Mouse (Mus musculus): ENCODE measurements around the gene Fmo1. TPM values are rescaled to one million over a fixed set of nuclear protein-coding genes. Genes with fewer than 3 reads are reported as not detected.

Fmo1 gene
- polyA plus RNA-seq, 1 experiment from 2014 or later, result 7.8 TPM

- Histone ChIP-seq H3K27me3 (ENCODE audit: control insufficient read depth, insufficient read depth, low read length) (no peaks in the 10 kb centered on the region), H3K9ac (replicated peaks; ENCODE audit: low read length) (no peak overlapping the region), H3K36me3 (replicated peaks; ENCODE audit: control insufficient read depth, insufficient read depth, low read depth, low read length) (no peaks in the 10 kb centered on the region), H3K4me3 (ENCODE audit: low read depth, low read length) (no peak overlapping the region), H3K9me3 (replicated peaks; ENCODE audit: control insufficient read depth, low read length) (no peaks in the 10 kb centered on the region), H3K4me1 (ENCODE audit: control insufficient read depth, insufficient read depth, low read length) (no peaks in the 10 kb centered on the region), H3K4me2 (ENCODE audit: low read depth, low read length) (no peak overlapping the region), H3K27ac (replicated peaks; ENCODE audit: low read depth, low read length) (no peak overlapping the region)
- DNase-seq (ENCODE audit: low spot score) (no peak), ATAC-seq (replicated peaks; ENCODE audit: insufficient number of reproducible peaks, low FRiP score, low TSS enrichment, low read depth) (no peak)
- 85% methylated on average over 12 of the region's 12 CpGs for WGBS
Observed at GRCm38 (mm10) chr1:162888646-162889045, 22.2 kb upstream of the Fmo1 start.

- Histone ChIP-seq H3K9me3 (replicated peaks; ENCODE audit: control insufficient read depth, low read length) (no peaks in the 10 kb centered on the region), H3K27ac (replicated peaks; ENCODE audit: low read depth, low read length) (no peak overlapping the region), H3K27me3 (ENCODE audit: control insufficient read depth, insufficient read depth, low read length) (no peaks in the 10 kb centered on the region), H3K4me1 (ENCODE audit: control insufficient read depth, insufficient read depth, low read length) (no peaks in the 10 kb centered on the region), H3K4me2 (ENCODE audit: low read depth, low read length) (no peak overlapping the region), H3K9ac (replicated peaks; ENCODE audit: low read length) (no peak overlapping the region), H3K4me3 (ENCODE audit: low read depth, low read length) (no peak overlapping the region), H3K36me3 (replicated peaks; ENCODE audit: control insufficient read depth, insufficient read depth, low read depth, low read length) (no peaks in the 10 kb centered on the region)
- ATAC-seq (replicated peaks; ENCODE audit: insufficient number of reproducible peaks, low FRiP score, low TSS enrichment, low read depth) (no peak), DNase-seq (ENCODE audit: low spot score) (no peak)
- 90% methylated on average over 7 of the region's 7 CpGs for WGBS
Observed at GRCm38 (mm10) chr1:162887644-162888043, 21.2 kb upstream of the Fmo1 start.

- no peak overlapping the region for H3K4me2 ChIP-seq (ENCODE audit: low read depth, low read length)
- 84% methylated on average over 11 of the region's 11 CpGs for WGBS
Observed at GRCm38 (mm10) chr1:162886138-162886816, 19.9 kb upstream of the Fmo1 start.

GRCm38 (mm10) chr1:162882681-162883080 lies 16.3 kb upstream of the Fmo1 start:
- Histone ChIP-seq H3K36me3 (replicated peaks; ENCODE audit: control insufficient read depth, insufficient read depth, low read depth, low read length) (no peaks in the 10 kb centered on the region), H3K27ac (replicated peaks; ENCODE audit: low read depth, low read length) (no peak overlapping the region), H3K27me3 (ENCODE audit: control insufficient read depth, insufficient read depth, low read length) (no peaks in the 10 kb centered on the region), H3K4me1 (ENCODE audit: control insufficient read depth, insufficient read depth, low read length) (no peaks in the 10 kb centered on the region), H3K9me3 (replicated peaks; ENCODE audit: control insufficient read depth, low read length) (no peaks in the 10 kb centered on the region), H3K4me3 (ENCODE audit: low read depth, low read length) (no peak overlapping the region), H3K4me2 (ENCODE audit: low read depth, low read length) (no peak overlapping the region), H3K9ac (replicated peaks; ENCODE audit: low read length) (no peak overlapping the region)
- no peak for DNase-seq (ENCODE audit: low spot score)
- 82% methylated on average over 4 of the region's 4 CpGs for WGBS
- ATAC-seq (replicated peaks; ENCODE audit: insufficient number of reproducible peaks, low FRiP score, low TSS enrichment, low read depth), result no peak

More at GRCm38 (mm10) chr1:162886138-162886816, 19.9 kb upstream of the Fmo1 start:
- H3K27ac ChIP-seq (replicated peaks; ENCODE audit: low read depth, low read length), result no peak overlapping the region
- H3K4me3 ChIP-seq (ENCODE audit: low read depth, low read length), result no peak overlapping the region
- ATAC-seq (replicated peaks; ENCODE audit: insufficient number of reproducible peaks, low FRiP score, low TSS enrichment, low read depth), result no peak
- no peak overlapping the region for H3K9ac ChIP-seq (replicated peaks; ENCODE audit: low read length)
- no peaks in the 10 kb centered on the region for H3K4me1 ChIP-seq (ENCODE audit: control insufficient read depth, insufficient read depth, low read length)
- H3K27me3 ChIP-seq (ENCODE audit: control insufficient read depth, insufficient read depth, low read length), result no peaks in the 10 kb centered on the region
- H3K36me3 ChIP-seq (replicated peaks; ENCODE audit: control insufficient read depth, insufficient read depth, low read depth, low read length), result no peaks in the 10 kb centered on the region
- H3K9me3 ChIP-seq (replicated peaks; ENCODE audit: control insufficient read depth, low read length), result no peaks in the 10 kb centered on the region
- no peak for DNase-seq (ENCODE audit: low spot score)

- 63% methylated on average over 11 of the region's 11 CpGs for WGBS
- Histone ChIP-seq H3K9me3 (replicated peaks; ENCODE audit: control insufficient read depth, low read length) (no peaks in the 10 kb centered on the region), H3K4me2 (ENCODE audit: low read depth, low read length) (no peak overlapping the region), H3K9ac (replicated peaks; ENCODE audit: low read length) (no peak overlapping the region), H3K27me3 (ENCODE audit: control insufficient read depth, insufficient read depth, low read length) (no peaks in the 10 kb centered on the region), H3K4me1 (ENCODE audit: control insufficient read depth, insufficient read depth, low read length) (no peaks in the 10 kb centered on the region), H3K4me3 (ENCODE audit: low read depth, low read length) (no peak overlapping the region), H3K27ac (replicated peaks; ENCODE audit: low read depth, low read length) (no peak overlapping the region), H3K36me3 (replicated peaks; ENCODE audit: control insufficient read depth, insufficient read depth, low read depth, low read length) (no peaks in the 10 kb centered on the region)
- ATAC-seq (replicated peaks; ENCODE audit: insufficient number of reproducible peaks, low FRiP score, low TSS enrichment, low read depth) (no peak), DNase-seq (ENCODE audit: low spot score) (peak; percentile 61)
Observed at GRCm38 (mm10) chr1:162879595-162880369, 13.4 kb upstream of the Fmo1 start.

- WGBS, result 54% methylated on average over 3 of the region's 3 CpGs
- H3K36me3 ChIP-seq (replicated peaks; ENCODE audit: control insufficient read depth, insufficient read depth, low read depth, low read length), result no peaks in the 10 kb centered on the region
- ATAC-seq (replicated peaks; ENCODE audit: insufficient number of reproducible peaks, low FRiP score, low TSS enrichment, low read depth) (no peak), DNase-seq (ENCODE audit: low spot score) (no peak)
- H3K4me2 ChIP-seq (ENCODE audit: low read depth, low read length), result no peak overlapping the region
- H3K4me1 ChIP-seq (ENCODE audit: control insufficient read depth, insufficient read depth, low read length), result no peaks in the 10 kb centered on the region
- no peaks in the 10 kb centered on the region for H3K9me3 ChIP-seq (replicated peaks; ENCODE audit: control insufficient read depth, low read length)
- no peak overlapping the region for H3K27ac ChIP-seq (replicated peaks; ENCODE audit: low read depth, low read length)
- H3K4me3 ChIP-seq (ENCODE audit: low read depth, low read length), result no peak overlapping the region
- no peak overlapping the region for H3K9ac ChIP-seq (replicated peaks; ENCODE audit: low read length)
- no peaks in the 10 kb centered on the region for H3K27me3 ChIP-seq (ENCODE audit: control insufficient read depth, insufficient read depth, low read length)
Observed at GRCm38 (mm10) chr1:162875091-162875490, 8.7 kb upstream of the Fmo1 start.

- no peaks in the 10 kb centered on the region for H3K27me3 ChIP-seq (ENCODE audit: control insufficient read depth, insufficient read depth, low read length)
- no peaks in the 10 kb centered on the region for H3K36me3 ChIP-seq (replicated peaks; ENCODE audit: control insufficient read depth, insufficient read depth, low read depth, low read length)
- H3K27ac ChIP-seq (replicated peaks; ENCODE audit: low read depth, low read length), result peak overlapping the region; percentile 75
- no peak overlapping the region for H3K4me3 ChIP-seq (ENCODE audit: low read depth, low read length)
- H3K9ac ChIP-seq (replicated peaks; ENCODE audit: low read length), result peak overlapping the region; percentile 22; the same call in 1 of the 2 replicates
- ATAC-seq (replicated peaks; ENCODE audit: insufficient number of reproducible peaks, low FRiP score, low TSS enrichment, low read depth) (peak; percentile 85), DNase-seq (ENCODE audit: low spot score) (peak; percentile 60)
- WGBS, result 21% methylated on average over 9 of the region's 9 CpGs
- H3K4me1 ChIP-seq (ENCODE audit: control insufficient read depth, insufficient read depth, low read length), result no peaks in the 10 kb centered on the region
- no peak overlapping the region for H3K4me2 ChIP-seq (ENCODE audit: low read depth, low read length)
- no peaks in the 10 kb centered on the region for H3K9me3 ChIP-seq (replicated peaks; ENCODE audit: control insufficient read depth, low read length)
Observed at GRCm38 (mm10) chr1:162871701-162872311, 5.4 kb upstream of the Fmo1 start.

GRCm38 (mm10) chr1:162870978-162871377 lies 4.6 kb upstream of the Fmo1 start:
- Histone ChIP-seq H3K4me2 (ENCODE audit: low read depth, low read length) (no peak overlapping the region), H3K9me3 (replicated peaks; ENCODE audit: control insufficient read depth, low read length) (no peaks in the 10 kb centered on the region), H3K9ac (replicated peaks; ENCODE audit: low read length) (no peak overlapping the region), H3K27ac (replicated peaks; ENCODE audit: low read depth, low read length) (peak overlapping the region; percentile 75; the same call in 1 of the 2 replicates), H3K36me3 (replicated peaks; ENCODE audit: control insufficient read depth, insufficient read depth, low read depth, low read length) (no peaks in the 10 kb centered on the region), H3K4me1 (ENCODE audit: control insufficient read depth, insufficient read depth, low read length) (no peaks in the 10 kb centered on the region), H3K27me3 (ENCODE audit: control insufficient read depth, insufficient read depth, low read length) (no peaks in the 10 kb centered on the region), H3K4me3 (ENCODE audit: low read depth, low read length) (no peak overlapping the region)
- no peak for DNase-seq (ENCODE audit: low spot score)
- WGBS, result 79% methylated on average over 7 of the region's 7 CpGs
- ATAC-seq (replicated peaks; ENCODE audit: insufficient number of reproducible peaks, low FRiP score, low TSS enrichment, low read depth), result no peak

Measured in embryonic facial prominence, embryonic 11.5 days (tissue).